Mouse (Mus musculus) liver, postnatal 0 days (tissue): ENCODE measurements around the gene Cmtr1.
"Not testable (repeated sequence)": the region's sequence is repeated elsewhere in the genome, so short reads cannot be mapped to it uniquely, and the experiment has no call there.

ENCODE experiments used
- CTCF ChIP-seq: sonication (generic); IDR thresholded peaks from 2 replicates; pipeline ENCODE4 v1.5.1; 2016; ENCODE audit warnings: antibody characterized with exemption, low read depth
- EP300 ChIP-seq: IDR thresholded peaks from 2 replicates; pipeline ENCODE4 v1.6.1; 2016; ENCODE audit warnings: antibody characterized with exemption, low read depth, mild to moderate bottlenecking

DNA sequence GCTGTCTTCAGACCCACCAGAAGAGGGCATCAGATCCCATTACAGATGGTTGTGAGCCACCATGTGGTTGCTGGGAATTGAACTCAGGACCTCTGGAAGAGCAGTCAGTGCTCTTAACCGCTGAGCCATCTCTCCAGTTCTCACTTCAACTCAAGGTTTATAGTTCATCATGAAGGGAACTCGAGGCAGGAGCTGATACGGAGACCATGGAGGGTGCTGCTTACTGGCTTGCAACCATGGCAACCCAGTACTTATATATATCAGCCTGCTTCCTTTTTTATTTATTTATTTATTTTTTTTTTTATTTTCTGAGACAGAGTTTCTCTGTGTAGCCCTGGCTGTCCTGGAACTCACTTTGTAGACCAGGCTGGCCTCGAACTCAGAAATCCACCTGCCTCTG, 53.3 kb downstream of the Cmtr1 start:
- not testable (repeated sequence) for TF ChIP-seq EP300, CTCF
